Comparison of ENCODE assay signal across 9 mouse cellular contexts in the genomic region with DNA sequence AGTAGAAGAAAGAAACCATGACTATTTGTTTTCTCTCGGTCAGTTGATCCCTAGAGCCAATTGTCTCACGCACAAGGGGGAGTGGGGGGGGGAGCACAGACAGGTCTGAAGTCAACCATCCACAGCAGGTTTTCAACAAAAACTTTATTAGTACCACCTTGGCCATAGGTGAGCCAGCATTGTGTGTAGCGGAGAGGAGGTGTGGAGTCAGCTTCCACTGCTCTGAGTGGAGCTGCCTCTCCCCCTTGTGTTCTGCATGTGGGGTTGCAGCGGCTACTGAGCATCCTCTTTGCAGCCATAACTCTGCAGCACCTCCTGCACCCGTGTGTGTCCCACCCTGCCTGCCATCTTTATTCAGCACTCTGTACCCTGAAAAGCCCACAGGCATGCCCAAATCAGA. TPM values are rescaled to one million over a fixed set of nuclear protein-coding genes. Genes with fewer than 3 reads are reported as not detected.
DNase-seq lines count a peak whose midpoint lies in the region; TF ChIP-seq lines count a peak whose summit lies in the region.
"Had no signal": no experiment of that assay in that cellular context is flagged by ENCODE, and none has a peak within 500 bp of the region (broad histone marks: within the 10 kb centered on the region; RNA-seq: fewer than 3 reads in every experiment).

No protein-coding gene starts in this region.

- H3K79me3 ChIP-seq in C2C12 (ENCODE audit: low read depth) = no peaks in the 10 kb centered on the region

- no peak overlapping the region for H3K4me3 ChIP-seq in heart, adult 2 months
- no peak overlapping the region for H3K4me3 ChIP-seq in C2C12 (ENCODE audit: insufficient read depth, poor library complexity, severe bottlenecking)
- H3K4me3 ChIP-seq: embryonic facial prominence, embryonic 13.5 days had no signal

- no peak overlapping the region for H3K27ac ChIP-seq in heart, adult 2 months
- H3K27ac ChIP-seq: embryonic facial prominence, embryonic 13.5 days had no signal

- no peaks in the 10 kb centered on the region for H3K36me3 ChIP-seq in heart, adult 2 months (ENCODE audit: control insufficient read depth, insufficient read depth, low read length)
- no peaks in the 10 kb centered on the region for H3K36me3 ChIP-seq in C2C12 (ENCODE audit: control insufficient read depth, insufficient read depth)
- H3K36me3 ChIP-seq: embryonic facial prominence, embryonic 13.5 days had no signal

- intact Hi-C loops in heart, adult 2 months (cut with DNase I) = loop anchor here (10.0 kb wide), 1 partner anchor 340 kb away; no protein-coding TSS in a partner anchor
- intact Hi-C loops in heart, postnatal 36 days (cut with DNase I) = loop anchor here (10.0 kb wide), 2 partner anchors 210 to 340 kb away; no protein-coding TSS in a partner anchor
- intact Hi-C loops in left cerebral cortex, postnatal 4 days (cut with DNase I) = no loop called here

- TF ChIP-seq CTCF in heart, adult 2 months (IDR thresholded peaks at IDR 0.05) = peak; percentile 60
- TF ChIP-seq CTCF in C2C12 (IDR thresholded peaks at IDR 0.05; ENCODE audit: control insufficient read depth, insufficient read depth, insufficient read length) = peak; percentile 42

- no peak overlapping the region for H3ac ChIP-seq in C2C12 (ENCODE audit: control insufficient read depth, insufficient read length, low read depth)

- DNase-seq in heart, adult 2 months = no peak
- no peak for DNase-seq in heart, postnatal 36 days
- DNase-seq in cerebellum, postnatal 10 days = peak; percentile 69 to 70
- DNase-seq in left cerebral cortex, postnatal 4 days = peak; percentile 47
- no peak for DNase-seq in urinary bladder, postnatal 10 days (ENCODE audit: low spot score)
- DNase-seq in thymus, postnatal 36 days = no peak
- no peak for DNase-seq in natural killer cell, adult 2 months (ENCODE audit: low spot score in 2 of 2)

- no peak for TF ChIP-seq POLR2A in heart, adult 2 months (IDR thresholded peaks at IDR 0.05; ENCODE audit: insufficient read depth, low read depth, low read length)

- no peaks in the 10 kb centered on the region for H3K27me3 ChIP-seq in heart, adult 2 months (ENCODE audit: control insufficient read depth, insufficient read depth, low read length)
- peaks cover 23% of the 10 kb centered on the region for H3K27me3 ChIP-seq in C2C12 (ENCODE audit: control insufficient read depth, insufficient read depth, insufficient read length)

- H3K79me2 ChIP-seq in heart, adult 2 months (replicated peaks; ENCODE audit: control insufficient read depth, insufficient read depth, low read length) = no peaks in the 10 kb centered on the region
- H3K79me2 ChIP-seq in C2C12 (ENCODE audit: control insufficient read depth, insufficient read depth) = no peaks in the 10 kb centered on the region

- no peak overlapping the region for H3K9ac ChIP-seq in heart, adult 2 months (ENCODE audit: low read depth, low read length)
- H3K9ac ChIP-seq: embryonic facial prominence, embryonic 13.5 days had no signal

- no peak for TF ChIP-seq EP300 in heart, adult 2 months (IDR thresholded peaks at IDR 0.05; ENCODE audit: insufficient read depth, low read depth, low read length)

- H3K4me1 ChIP-seq in heart, adult 2 months (ENCODE audit: control insufficient read depth, insufficient read depth, low read length) = no peaks in the 10 kb centered on the region

- 33% methylated on average over 5 of the region's 5 CpGs for WGBS in heart, adult 2 months

TF ChIP-seq in C2C12, 6 proteins besides CTCF, POLR2A, EP300 and RAD21:
- no peak for TF ChIP-seq MYOG (IDR thresholded peaks at IDR 0.05; ENCODE audit: control insufficient read depth, extremely low read depth, insufficient read length)
- no peak for TF ChIP-seq MAX (IDR thresholded peaks at IDR 0.05)
- TF ChIP-seq CEBPB (IDR thresholded peaks at IDR 0.05; ENCODE audit: low read depth) = no peak
- no peak for TF ChIP-seq USF1 (IDR thresholded peaks at IDR 0.05; ENCODE audit: low read depth)
- TF ChIP-seq MYOD1 (IDR thresholded peaks at IDR 0.05; ENCODE audit: control insufficient read depth, insufficient read length, low read depth) = no peak
- TF ChIP-seq FOSL1 (IDR thresholded peaks at IDR 0.05; ENCODE audit: insufficient read depth, low read length, poor library complexity, severe bottlenecking) = no peak

RNA-seq across cellular contexts. Expression of a gene that starts 6.3 kb away (rescaled TPM):
- total RNA-seq in heart, adult 2 months (2021) = not detected
- polyA plus RNA-seq in heart, adult 2 months (2012; rRNA removed) = 0.06 TPM in 1 of 2 replicates, not detected in the other
- not detected for total RNA-seq in heart, postnatal 36 days (2021)
- not detected for polyA plus RNA-seq in C2C12 (2012; fragmentation: generic; extraction: Trizol)
- 10 to 100 TPM; 52.8 to 57.6 TPM for total RNA-seq in left cerebral cortex, postnatal 4 days (2021)

Comparison
In these comparisons a context has a peak if more than half of its experiments do, and no peak if none do; other contexts are left out.
1. DNase-seq: peak in cerebellum, postnatal 10 days (2 of 2) and left cerebral cortex, postnatal 4 days (single experiment); none in heart, adult 2 months (0 of 2), heart, postnatal 36 days (0 of 2), urinary bladder, postnatal 10 days (single experiment), thymus, postnatal 36 days (0 of 2) and natural killer cell, adult 2 months (0 of 2).
2. RNA of a gene that starts 6.3 kb away (total RNA-seq): 52.8 to 57.6 TPM in left cerebral cortex, postnatal 4 days; not detected in heart, adult 2 months and not detected in heart, postnatal 36 days; every median in the first group is over 10 times any median in the second.